Mouse (Mus musculus) midbrain, embryonic 16.5 days (tissue): ENCODE results near the gene Zkscan5. TPM values are rescaled to one million over a fixed set of nuclear protein-coding genes. Genes with fewer than 3 reads are reported as not detected.
"Not testable (repeated sequence)": the region's sequence is repeated elsewhere in the genome, so short reads cannot be mapped to it uniquely, and the experiment has no call there.

Experiments
- ATAC-seq: fragments of 200-750 bp; cut with Nextera tagmentation; 2 replicates; pipeline ENCODE4 v1.8.0; 2017; ENCODE audit warnings: moderate TSS enrichment
- H3K27ac ChIP-seq: fragments of 300-500 bp; sonication (generic); 2 replicates; pipeline ENCODE4 v1.5.1; 2014; ENCODE audit warnings: mild to moderate bottlenecking, low read length, mixed read lengths
- H3K27me3 ChIP-seq: fragments of 300-500 bp; sonication (generic); 2 replicates; pipeline ENCODE4 v1.6.1; 2014; ENCODE audit warnings: low read depth, low read length, mixed read lengths; ENCODE audit not compliant: control insufficient read depth, insufficient read depth
- H3K36me3 ChIP-seq: fragments of 300-500 bp; sonication (generic); 2 replicates; pipeline ENCODE4 v1.6.1; 2014; ENCODE audit warnings: mild to moderate bottlenecking, low read length, moderate library complexity, mixed read lengths; ENCODE audit not compliant: control insufficient read depth, insufficient read depth
- H3K4me1 ChIP-seq: fragments of 300-500 bp; sonication (generic); 2 replicates; pipeline ENCODE4 v1.6.1; 2014; ENCODE audit warnings: mild to moderate bottlenecking, low read length, mixed read lengths; ENCODE audit not compliant: control insufficient read depth, insufficient read depth
- H3K4me2 ChIP-seq: fragments of 300-500 bp; sonication (generic); 2 replicates; pipeline ENCODE4 v1.6.1; 2014; ENCODE audit warnings: mild to moderate bottlenecking, low read length, mixed read lengths
- H3K4me3 ChIP-seq: fragments of 300-500 bp; sonication (generic); 2 replicates; pipeline ENCODE4 v1.5.1; 2014; ENCODE audit warnings: low read depth, mild to moderate bottlenecking, low read length, moderate library complexity, mixed read lengths
- H3K9ac ChIP-seq: fragments of 300-500 bp; sonication (generic); 2 replicates; pipeline ENCODE4 v1.6.1; 2014; ENCODE audit warnings: low read depth, low read length, mixed read lengths
- H3K9me3 ChIP-seq: fragments of 300-500 bp; sonication (generic); replicated peaks from 2 replicates; pipeline ENCODE4 v1.6.1; 2014; ENCODE audit warnings: mild to moderate bottlenecking, low read length, mixed read lengths; ENCODE audit not compliant: control insufficient read depth, poor library complexity, severe bottlenecking
- WGBS: fragments of 180-500 bp; shearing (Covaris S2); extraction: QIAGEN DNeasy Blood & Tissue Kit; methylation state at CpG from one replicate; pipeline ENCODE4 v1.1.7; 2014; 5-methylcytosine and 5-hydroxymethylcytosine counted together
- polyA plus RNA-seq: library from polyadenylated mRNA; unstranded; fragments of >200 nt; fragmentation: Nextera tagmentation; extraction: Ambion mirVana; gene quantifications from 2 replicates; pipeline ENCODE4 v1.2.1, GENCODE M21; 2015

Zkscan5 gene
- polyA plus RNA-seq, 1 experiment from 2014 or later = 14.6 TPM

DNA sequence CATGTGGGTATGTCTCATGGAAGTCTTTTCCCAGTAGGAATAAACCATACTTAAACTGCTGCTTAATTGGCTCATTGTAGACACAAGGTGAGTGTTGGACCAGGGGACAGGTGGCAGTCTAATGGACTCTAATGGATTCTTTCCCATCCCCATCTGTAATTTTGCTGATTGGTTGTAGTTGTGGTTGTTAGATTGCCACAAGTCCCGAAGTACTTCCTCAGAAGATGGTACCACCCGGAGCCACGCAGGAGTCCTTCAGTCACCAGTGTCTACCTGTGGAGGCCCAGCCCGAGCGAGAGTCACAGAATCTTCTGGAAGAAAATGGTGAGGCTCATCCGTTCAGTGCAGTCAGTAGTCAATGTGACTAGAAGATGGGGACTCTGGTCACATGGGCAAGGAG is 3.0 kb downstream of the Zkscan5 start:
- H3K4me2 ChIP-seq = no peak overlapping the region
- no peak overlapping the region for H3K9ac ChIP-seq
- WGBS = 98% methylated on average over 6 of the region's 6 CpGs
- H3K27ac ChIP-seq = no peak overlapping the region
- peaks cover 13% of the 10 kb centered on the region; the same call in 1 of the 2 replicates for H3K36me3 ChIP-seq
- H3K27me3 ChIP-seq = no peaks in the 10 kb centered on the region
- H3K9me3 ChIP-seq = no peaks in the 10 kb centered on the region
- H3K4me1 ChIP-seq = peaks cover 12% of the 10 kb centered on the region
- no peak overlapping the region for H3K4me3 ChIP-seq
- no peak for ATAC-seq

DNA sequence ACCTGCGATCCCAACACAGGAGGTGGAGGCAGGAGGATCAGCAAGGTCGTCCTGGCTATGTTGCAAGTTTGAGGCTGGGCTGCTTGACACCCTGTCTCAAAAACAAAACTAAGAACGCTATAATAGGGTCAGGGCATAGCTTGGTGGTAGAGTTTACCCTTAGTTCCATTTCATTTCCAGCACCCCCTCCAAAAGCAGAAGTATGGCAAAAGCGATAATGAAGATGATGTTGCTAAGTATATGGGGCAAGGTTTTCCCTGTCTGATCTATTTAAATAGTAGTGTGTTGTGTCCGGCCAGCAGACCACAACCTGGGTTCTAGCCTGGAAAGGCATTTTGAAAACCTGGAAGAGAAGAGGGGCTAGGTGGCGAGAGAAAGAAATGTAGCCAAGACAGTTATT is 3.6 kb downstream of the Zkscan5 start:
- ATAC-seq = no peak
- Histone ChIP-seq H3K9me3 (no peaks in the 10 kb centered on the region), H3K4me2 (no peak overlapping the region)

GRCm38 (mm10) chr5:145208391-145208790 is 4.0 kb downstream of the Zkscan5 start:
- not testable (repeated sequence) for H3K4me2 ChIP-seq, H3K27me3 ChIP-seq, H3K27ac ChIP-seq, H3K9me3 ChIP-seq, H3K4me1 ChIP-seq, ATAC-seq, H3K9ac ChIP-seq, H3K4me3 ChIP-seq
- peaks cover 13% of the 10 kb centered on the region; the same call in 1 of the 2 replicates for H3K36me3 ChIP-seq
- 59% methylated on average over 11 of the region's 11 CpGs for WGBS

More for the DNA sequence above, 3.6 kb downstream of the Zkscan5 start:
- H3K27me3 ChIP-seq = no peaks in the 10 kb centered on the region
- no peak overlapping the region for H3K27ac ChIP-seq
- H3K9ac ChIP-seq = no peak overlapping the region
- WGBS = 89% methylated on average over 5 of the region's 6 CpGs
- peaks cover 12% of the 10 kb centered on the region for H3K4me1 ChIP-seq
- H3K36me3 ChIP-seq = peaks cover 13% of the 10 kb centered on the region; the same call in 1 of the 2 replicates
- H3K4me3 ChIP-seq = no peak overlapping the region

- no peaks in the 10 kb centered on the region for H3K4me1 ChIP-seq
- no peak overlapping the region for H3K27ac ChIP-seq
- H3K4me2 ChIP-seq = no peak overlapping the region
- no peak overlapping the region for H3K4me3 ChIP-seq
- H3K36me3 ChIP-seq = peaks cover 13% of the 10 kb centered on the region; the same call in 1 of the 2 replicates
- 95% methylated on average over 4 of the region's 4 CpGs for WGBS
- no peak overlapping the region for H3K9ac ChIP-seq
- no peak for ATAC-seq
- no peaks in the 10 kb centered on the region for H3K9me3 ChIP-seq
- H3K27me3 ChIP-seq = no peaks in the 10 kb centered on the region
Measured at GRCm38 (mm10) chr5:145211340-145211739, 7.0 kb downstream of the Zkscan5 start.

- Histone ChIP-seq H3K9ac (no peak overlapping the region), H3K4me2 (no peak overlapping the region), H3K27me3 (no peaks in the 10 kb centered on the region), H3K4me1 (no peaks in the 10 kb centered on the region), H3K4me3 (no peak overlapping the region), H3K36me3 (peaks cover 13% of the 10 kb centered on the region; the same call in 1 of the 2 replicates), H3K9me3 (no peaks in the 10 kb centered on the region), H3K27ac (no peak overlapping the region)
- 96% methylated on average over 4 of the region's 4 CpGs for WGBS
- no peak for ATAC-seq
Measured at GRCm38 (mm10) chr5:145212216-145212615, 7.9 kb downstream of the Zkscan5 start.

GRCm38 (mm10) chr5:145213505-145213904 is 9.1 kb downstream of the Zkscan5 start:
- no peak for ATAC-seq
- H3K36me3 ChIP-seq = peaks cover 7% of the 10 kb centered on the region; the same call in 1 of the 2 replicates
- H3K9ac ChIP-seq = no peak overlapping the region
- H3K9me3 ChIP-seq = no peaks in the 10 kb centered on the region
- no peaks in the 10 kb centered on the region for H3K4me1 ChIP-seq
- no peak overlapping the region for H3K4me2 ChIP-seq
- no peak overlapping the region for H3K27ac ChIP-seq
- H3K27me3 ChIP-seq = no peaks in the 10 kb centered on the region
- WGBS = 95% methylated on average over 3 of the region's 3 CpGs
- H3K4me3 ChIP-seq = no peak overlapping the region

- H3K36me3 ChIP-seq = peaks cover 16% of the 10 kb centered on the region
- WGBS = 72% methylated on average over 4 of the region's 4 CpGs
- no peaks in the 10 kb centered on the region for H3K9me3 ChIP-seq
- H3K9ac ChIP-seq = no peak overlapping the region
- no peak overlapping the region for H3K4me3 ChIP-seq
- no peak for ATAC-seq
- no peaks in the 10 kb centered on the region for H3K27me3 ChIP-seq
- no peaks in the 10 kb centered on the region for H3K4me1 ChIP-seq
- no peak overlapping the region for H3K4me2 ChIP-seq
- H3K27ac ChIP-seq = no peak overlapping the region
Measured at GRCm38 (mm10) chr5:145214679-145215078, 10.3 kb downstream of the Zkscan5 start.

DNA sequence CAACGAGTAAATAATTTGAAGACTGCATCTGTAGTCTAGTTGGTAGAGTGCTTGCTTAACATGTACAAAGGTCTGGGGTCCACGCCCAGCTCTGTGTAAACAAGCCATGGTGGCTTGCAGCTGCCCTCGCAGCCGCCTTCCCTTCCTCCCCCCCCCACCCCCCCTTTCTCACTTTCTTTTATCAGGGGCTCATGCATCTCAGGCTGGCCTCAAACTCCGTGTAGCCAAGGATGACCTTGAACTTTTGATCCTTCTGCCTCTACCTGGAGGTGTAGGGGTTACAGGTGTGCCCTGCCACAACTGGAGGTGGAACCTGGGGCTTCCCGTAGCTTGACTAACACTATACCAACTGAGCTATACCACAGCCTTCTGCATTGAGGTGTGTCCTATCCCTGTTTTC is 13.4 kb downstream of the Zkscan5 start:
- no peak overlapping the region for H3K9ac ChIP-seq
- H3K36me3 ChIP-seq = peaks cover 25% of the 10 kb centered on the region
- no peak overlapping the region for H3K4me2 ChIP-seq
- H3K4me1 ChIP-seq = no peaks in the 10 kb centered on the region
- whole genome bisulfite sequencing = 85% methylated on average over 6 of the region's 6 CpGs
- no peaks in the 10 kb centered on the region for H3K27me3 ChIP-seq
- no peak overlapping the region for H3K4me3 ChIP-seq
- H3K9me3 ChIP-seq = no peaks in the 10 kb centered on the region
- ATAC-seq = no peak
- H3K27ac ChIP-seq = no peak overlapping the region

GRCm38 (mm10) chr5:145218206-145218605 is 13.8 kb downstream of the Zkscan5 start:
- WGBS = 96% methylated on average over 21 of the region's 21 CpGs
- H3K36me3 ChIP-seq = peaks cover 25% of the 10 kb centered on the region
- no peak overlapping the region for H3K4me3 ChIP-seq
- no peak for ATAC-seq
- H3K9ac ChIP-seq = no peak overlapping the region
- H3K4me1 ChIP-seq = no peaks in the 10 kb centered on the region
- H3K4me2 ChIP-seq = no peak overlapping the region
- H3K27me3 ChIP-seq = no peaks in the 10 kb centered on the region
- H3K9me3 ChIP-seq = no peaks in the 10 kb centered on the region
- H3K27ac ChIP-seq = no peak overlapping the region
